Mouse (Mus musculus): ENCODE measurements around the gene Tnfrsf12a.

Gene Tnfrsf12a

DNA sequence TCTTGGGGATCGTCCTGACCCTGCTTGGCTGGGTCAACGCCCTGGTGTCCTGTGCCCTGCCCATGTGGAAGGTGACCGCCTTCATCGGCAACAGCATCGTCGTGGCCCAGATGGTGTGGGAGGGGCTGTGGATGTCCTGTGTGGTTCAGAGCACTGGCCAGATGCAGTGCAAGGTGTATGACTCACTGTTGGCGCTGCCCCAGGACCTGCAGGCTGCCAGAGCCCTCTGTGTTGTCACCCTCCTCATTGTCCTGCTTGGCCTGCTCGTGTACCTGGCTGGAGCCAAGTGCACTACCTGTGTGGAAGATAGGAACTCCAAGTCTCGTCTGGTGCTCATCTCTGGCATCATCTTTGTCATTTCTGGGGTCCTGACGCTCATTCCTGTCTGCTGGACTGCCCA lies 3.8 kb upstream of the Tnfrsf12a start:
- DNase-seq (ENCODE audit: low read depth): no peak

DNA sequence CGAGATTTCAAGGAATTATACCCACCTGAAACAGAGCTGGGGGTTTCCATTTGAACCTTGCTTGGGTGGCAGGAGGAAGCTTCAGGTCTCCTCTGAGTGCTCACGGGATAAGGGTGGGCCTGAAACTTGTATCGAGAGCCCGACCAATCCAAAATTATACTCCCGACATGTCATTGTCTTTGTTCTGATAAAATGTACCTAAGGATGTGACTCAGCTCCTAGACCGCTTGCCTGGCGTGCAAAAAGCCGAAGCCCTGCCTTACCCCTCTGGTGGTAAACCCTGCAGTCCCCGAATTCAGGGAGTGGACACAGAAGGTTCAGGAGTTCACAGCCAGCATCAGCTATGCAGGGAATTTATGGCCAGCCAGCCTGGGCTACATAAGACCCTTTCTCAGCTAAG lies 3.1 kb upstream of the Tnfrsf12a start:
- DNase-seq (ENCODE audit: low read depth): no peak

DNA sequence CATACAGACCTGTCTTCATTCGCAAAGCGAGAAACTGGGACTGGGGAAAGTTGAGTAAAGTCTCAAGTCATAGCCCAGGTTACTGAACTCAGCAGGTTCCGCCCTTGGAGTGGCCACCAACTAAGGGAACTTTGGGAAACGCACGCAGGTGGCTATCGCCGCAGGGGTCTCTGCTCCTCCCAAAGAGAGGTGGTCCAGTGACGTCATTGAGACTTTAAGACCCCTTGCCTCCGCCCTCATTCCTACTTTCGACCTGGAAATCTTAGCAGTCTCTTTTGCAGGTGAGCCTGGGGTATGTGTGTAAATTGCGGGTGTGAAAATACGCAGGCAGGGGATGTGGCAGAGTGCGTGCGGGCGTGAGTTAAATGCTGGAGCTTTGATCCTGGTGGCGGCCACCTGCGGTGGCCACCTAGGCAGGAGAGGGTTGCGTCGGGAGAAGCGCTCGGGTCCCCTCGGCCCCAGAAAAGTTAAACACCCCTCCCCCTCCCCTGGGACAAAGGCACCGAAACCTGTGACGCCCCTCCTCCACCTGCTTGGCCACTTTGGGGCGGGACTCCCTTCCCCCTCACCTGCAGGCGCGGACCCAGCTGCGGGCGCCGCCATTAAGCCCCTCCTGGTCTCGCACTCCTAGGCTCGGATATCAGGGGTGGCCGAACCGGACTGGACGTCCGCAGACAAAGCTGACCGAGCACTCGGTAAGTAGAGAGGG lies 2.0 kb upstream of the Tnfrsf12a start, which contains the start of gene Cldn6:
Gene Cldn6 (plus strand): TSS at position 123 of the 709 bp plus-strand sequence.
- no peak for DNase-seq (ENCODE audit: low read depth)

DNA sequence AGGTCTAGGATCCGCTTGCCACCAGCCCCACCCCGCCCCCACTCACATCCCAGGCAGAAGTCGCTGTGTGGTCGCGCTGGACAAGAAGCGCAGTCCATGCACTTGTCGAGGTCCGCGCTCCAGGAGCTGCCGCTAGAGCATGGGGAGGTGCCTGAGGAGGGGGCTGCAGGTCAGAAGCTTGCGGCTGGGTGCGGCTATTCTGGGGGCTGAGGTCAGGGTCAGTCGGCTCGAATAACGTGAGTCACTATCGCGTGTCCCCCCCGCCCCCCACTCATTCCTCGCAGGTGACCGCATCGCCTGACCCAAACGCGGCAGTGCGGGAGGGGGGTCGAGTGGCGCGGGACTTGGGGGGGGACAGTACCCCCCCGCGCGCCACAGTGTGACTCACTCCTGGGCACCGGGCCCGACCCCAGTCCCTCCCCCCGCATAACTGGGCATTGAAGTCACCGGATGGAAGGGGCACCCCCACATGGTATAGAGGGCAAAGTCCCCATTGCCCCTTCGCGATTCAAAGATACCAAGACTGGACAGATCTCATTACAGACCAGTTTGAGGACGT lies 716 bp downstream of the Tnfrsf12a start:
- no peak for DNase-seq (ENCODE audit: low read depth)

DNA sequence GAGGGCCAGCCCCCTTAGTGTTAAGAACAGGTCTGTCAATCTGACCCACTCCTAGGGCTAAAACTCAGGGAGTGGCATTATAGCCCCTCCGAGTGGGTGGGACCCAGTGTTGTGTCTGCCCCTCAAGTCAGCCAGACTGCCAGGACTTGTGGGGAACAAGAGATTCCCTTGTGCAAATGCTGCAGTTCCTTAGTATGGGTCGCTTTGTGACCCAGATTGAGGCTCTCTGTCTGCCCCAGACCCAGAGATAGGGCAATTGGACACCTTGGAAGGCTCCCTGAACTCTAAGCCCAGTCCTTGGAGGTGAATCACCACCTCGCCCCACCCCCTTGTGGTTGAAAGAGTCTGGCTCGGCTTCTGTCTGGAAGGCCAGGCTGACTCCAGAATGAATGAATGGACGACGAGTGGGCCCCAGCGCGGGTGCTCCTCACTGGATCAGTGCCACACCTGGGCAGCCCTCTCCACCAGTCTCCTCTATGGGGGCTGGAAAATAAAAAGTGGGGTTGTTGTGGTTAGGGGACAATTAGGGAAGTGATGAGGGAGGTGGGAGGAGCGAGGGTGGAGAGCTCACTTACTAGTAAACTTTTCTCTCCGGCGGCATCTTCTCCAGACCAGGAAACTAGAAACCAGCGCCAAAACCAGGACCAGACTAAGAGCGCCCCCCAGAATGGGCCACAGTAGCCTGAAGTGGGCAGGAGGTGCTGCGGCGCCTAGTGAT lies 1.5 kb downstream of the Tnfrsf12a start:
- peak; percentile 75 for DNase-seq (ENCODE audit: low read depth)

DNA sequence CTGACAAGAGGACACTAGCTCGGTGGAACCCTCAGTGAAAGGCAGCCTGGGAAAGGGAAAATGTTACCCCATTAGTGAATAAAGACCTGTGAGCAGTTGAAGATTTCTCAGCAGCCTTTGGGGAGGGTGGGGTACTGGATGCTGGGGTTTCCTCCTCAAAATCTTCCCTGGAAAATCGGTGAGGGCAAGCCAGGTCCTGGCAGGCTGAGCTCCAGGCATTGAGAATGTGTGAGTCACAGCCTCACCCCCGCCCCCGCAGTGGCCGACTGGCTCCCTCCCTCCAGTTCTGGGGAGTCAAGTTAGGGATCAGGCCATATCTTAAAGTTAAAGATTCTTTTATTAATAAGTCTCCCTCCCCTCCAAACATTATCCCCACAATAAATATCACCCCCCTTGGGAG lies 2.1 kb downstream of the Tnfrsf12a start:
- DNase-seq (ENCODE audit: low read depth): no peak

DNA sequence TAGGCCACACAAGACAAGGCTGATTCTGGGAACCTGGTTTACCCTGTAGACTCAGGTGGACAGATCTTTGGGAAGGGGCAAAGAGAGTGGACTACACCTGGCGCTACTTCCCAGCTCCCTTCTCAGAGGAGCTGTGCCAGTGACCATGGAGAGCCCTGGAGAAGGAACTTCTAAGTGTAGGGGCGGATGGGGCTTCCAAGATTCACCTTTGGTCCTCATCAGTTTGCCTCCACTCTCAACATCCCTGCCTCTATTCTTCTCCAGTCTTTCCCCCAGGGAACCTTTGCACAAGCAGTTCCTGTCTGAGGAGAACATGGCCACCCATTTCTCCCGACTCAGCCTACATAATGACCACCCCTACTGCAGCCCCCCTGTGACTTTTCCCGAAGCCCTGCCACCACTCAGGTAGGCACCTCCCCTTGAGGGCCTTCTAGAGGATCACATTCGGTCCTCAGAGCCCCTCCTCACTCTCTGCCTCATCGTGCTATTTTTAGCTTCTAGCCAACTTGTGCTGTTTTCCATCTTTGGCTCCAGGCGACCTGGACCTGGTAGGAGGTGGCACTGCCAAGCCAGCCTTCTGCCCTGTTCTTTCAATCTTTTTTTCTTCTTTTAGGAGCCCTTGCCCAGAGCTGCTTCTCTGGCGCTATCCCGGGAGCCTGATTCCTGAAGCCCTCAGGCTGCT lies 2.9 kb downstream of the Tnfrsf12a start:
- DNase-seq (ENCODE audit: low read depth): no peak

DNA sequence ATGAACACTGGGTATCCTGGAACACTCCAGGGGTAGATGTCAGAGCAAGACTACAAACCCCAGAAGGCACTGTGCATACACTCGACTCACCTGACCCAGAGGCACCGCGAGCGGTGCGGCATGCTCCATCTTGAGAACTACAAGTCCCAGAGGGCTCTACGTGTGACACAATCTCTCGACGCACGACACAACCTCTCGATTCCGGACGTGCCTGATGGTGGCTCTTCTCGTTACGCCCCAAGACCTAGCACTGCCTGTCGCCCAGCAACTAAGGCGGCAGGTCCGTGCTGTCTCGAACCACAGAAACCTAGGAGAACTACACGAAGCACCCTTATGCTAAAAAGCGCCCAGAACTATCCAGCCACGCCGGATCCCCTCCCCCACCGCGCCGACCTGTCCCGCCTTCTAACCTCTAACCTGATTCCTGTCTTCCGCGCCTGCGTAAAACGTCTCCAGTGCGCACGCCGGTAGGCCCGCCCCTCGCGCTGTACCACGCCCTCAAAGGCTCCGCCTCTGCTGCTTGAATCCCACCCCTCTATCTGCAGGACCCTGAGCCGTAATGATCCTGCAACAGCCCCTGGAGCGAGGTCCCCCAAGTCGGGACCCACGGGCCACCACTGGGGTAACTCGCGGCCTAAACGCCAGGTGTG lies 3.7 kb downstream of the Tnfrsf12a start, which contains the start of the genes Hcfc1r1 and Thoc6:
Gene Hcfc1r1 (plus strand): TSS at position 173 of the 650 bp plus-strand sequence.
Gene Thoc6 (minus strand): TSS at position 459 of the 650 bp plus-strand sequence.
- peak; percentile 85 for DNase-seq (ENCODE audit: low read depth)

DNA sequence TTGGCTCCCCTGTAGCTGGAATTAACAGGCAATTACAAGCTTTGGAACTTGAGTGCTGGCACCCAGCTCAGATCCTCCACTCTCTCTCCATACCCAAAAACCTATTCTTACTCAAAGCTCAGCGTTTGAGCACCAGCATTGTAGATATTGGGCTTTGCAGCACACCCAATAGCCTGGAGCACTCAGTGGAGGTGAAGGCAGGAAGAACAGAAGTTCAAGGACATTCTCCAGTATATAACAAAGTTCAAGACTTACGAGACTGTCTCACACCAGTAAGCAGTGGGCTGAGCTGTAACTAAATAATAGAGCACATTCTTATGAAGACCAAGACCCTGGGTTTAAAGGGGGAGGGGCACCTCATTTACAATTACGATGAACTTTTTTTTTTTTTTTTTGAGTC lies 4.5 kb downstream of the Tnfrsf12a start:
- no peak for DNase-seq (ENCODE audit: low read depth)

DNA sequence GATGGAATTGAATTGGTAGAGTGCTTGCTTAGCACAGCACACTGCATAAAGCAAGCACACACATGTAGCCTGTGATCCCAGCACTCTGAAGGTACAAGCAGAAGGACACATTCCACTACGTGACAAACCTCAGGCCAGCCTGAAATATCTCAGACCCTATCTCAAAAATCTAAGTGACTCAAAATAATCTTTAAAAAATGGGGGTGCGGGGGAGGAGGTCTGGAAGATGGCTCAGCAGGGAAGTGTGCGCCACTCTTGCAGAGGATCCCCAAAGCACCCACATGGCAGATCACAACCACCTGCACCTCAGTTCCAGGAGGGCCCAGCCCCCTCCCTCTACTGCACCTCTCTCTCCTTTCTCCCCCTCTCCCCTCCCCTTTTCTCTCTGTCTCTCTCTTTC lies 5.7 kb downstream of the Tnfrsf12a start:
- no peak for DNase-seq (ENCODE audit: low read depth)

DNA sequence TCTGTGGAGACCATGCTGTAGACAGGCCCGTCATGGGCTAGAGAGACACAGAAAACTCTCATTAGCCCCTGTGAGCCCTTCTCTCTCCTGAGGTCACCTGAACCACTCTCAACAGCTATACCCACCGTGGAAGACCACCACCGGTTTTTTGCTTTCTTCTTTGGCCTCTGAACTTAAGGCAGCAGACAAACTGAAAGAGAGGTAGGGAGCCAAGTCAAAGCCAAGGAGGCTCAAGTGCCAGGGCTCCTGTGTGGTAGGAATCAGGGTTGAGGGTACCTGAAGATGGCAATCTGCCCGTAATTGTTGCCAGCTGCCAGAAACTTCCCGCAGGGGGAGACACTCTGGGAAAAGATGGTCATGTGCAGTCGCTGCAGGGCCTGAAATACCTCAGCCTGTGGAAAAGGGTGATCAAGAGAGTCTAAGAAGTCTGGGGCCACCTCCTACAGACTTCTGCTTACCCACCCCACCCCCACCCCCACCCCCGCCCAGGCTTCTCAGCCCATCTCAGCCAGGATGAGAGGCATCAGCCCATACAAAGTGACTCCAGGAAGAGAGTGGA lies 6.7 kb downstream of the Tnfrsf12a start:
- DNase-seq (ENCODE audit: low read depth): no peak

DNA sequence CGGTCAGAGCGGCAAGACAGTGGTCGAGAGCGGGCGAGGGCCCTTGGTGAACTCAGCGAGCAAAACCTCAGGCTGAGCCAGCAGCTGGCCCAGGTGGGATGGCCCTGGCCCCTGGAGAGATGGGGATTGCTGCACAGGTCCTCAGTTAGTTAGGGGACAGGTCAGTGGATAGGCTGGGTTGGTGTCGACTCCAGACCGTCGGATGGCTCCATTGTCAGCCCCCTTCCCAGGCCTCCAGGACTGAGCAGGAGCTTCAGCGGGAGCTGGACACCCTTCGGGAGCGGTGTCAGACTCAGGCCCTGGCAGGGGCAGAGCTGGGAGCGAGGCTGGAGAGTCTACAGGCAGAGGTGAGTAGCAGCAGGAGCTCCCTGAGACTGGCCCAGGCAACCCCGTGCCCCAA lies 11.8 kb downstream of the Tnfrsf12a start:
- no peak for DNase-seq (ENCODE audit: low read depth)

DNA sequence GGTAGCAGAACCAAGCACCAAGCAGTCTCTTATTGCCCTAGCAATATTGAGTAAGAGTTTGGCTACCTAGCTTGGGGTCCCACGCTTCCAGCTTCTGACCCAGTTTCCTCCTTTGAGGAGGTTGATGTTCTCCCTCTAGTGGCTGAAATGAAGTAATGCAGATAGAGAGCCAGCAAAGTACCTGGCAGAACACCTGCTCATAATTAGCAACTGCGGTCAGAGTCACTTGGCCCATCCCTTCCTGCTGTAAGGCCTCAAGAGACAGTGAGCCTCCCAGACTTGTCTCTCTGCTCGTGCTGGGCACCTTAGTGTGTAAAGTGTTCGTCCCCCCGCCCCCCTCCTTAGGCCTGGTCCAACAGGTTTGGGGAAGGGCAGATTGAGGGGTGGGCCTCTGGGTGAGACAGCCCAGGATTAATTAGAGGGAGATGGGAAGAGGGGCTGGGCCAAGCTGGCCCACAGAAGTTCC lies 12.7 kb downstream of the Tnfrsf12a start:
- DNase-seq (ENCODE audit: low read depth): no peak

DNA sequence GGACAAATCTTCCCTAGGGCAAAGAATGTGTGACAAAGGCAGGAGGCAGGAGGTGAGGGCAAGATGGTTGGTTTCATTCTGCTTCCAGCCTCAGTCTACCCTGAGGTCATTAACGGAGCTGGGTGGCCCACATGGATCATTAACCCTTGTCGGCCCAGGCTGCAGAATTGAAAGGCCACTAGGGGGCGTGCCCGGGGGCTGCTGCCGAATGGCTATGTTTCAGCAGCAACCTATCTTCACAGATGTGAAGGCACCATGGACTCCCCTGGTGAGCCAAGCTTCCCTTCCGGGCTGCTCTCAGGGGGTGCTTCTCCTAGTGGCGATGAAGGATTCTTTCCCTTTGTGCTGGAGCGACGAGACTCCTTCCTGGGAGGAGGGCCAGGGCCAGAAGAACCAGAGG lies 15.7 kb downstream of the Tnfrsf12a start:
- DNase-seq (ENCODE audit: low read depth): no peak

DNA sequence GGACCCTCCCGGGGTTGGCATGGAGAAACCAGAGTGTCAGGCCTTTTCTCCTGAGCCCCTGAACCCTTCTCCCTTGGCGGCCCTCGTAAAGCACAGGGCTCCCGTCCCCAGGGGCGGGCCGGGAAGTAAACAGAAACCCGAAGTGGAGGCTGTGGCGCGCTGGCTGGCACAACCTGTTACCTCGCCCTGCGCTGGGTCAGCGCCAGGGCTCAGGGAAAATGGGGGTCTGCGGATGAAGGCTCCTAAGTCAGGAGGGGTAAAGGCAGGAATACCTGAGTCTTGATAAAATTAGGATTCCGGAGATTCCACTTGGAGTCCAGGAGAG lies 16.4 kb downstream of the Tnfrsf12a start:
- DNase-seq (ENCODE audit: low read depth): no peak

DNA sequence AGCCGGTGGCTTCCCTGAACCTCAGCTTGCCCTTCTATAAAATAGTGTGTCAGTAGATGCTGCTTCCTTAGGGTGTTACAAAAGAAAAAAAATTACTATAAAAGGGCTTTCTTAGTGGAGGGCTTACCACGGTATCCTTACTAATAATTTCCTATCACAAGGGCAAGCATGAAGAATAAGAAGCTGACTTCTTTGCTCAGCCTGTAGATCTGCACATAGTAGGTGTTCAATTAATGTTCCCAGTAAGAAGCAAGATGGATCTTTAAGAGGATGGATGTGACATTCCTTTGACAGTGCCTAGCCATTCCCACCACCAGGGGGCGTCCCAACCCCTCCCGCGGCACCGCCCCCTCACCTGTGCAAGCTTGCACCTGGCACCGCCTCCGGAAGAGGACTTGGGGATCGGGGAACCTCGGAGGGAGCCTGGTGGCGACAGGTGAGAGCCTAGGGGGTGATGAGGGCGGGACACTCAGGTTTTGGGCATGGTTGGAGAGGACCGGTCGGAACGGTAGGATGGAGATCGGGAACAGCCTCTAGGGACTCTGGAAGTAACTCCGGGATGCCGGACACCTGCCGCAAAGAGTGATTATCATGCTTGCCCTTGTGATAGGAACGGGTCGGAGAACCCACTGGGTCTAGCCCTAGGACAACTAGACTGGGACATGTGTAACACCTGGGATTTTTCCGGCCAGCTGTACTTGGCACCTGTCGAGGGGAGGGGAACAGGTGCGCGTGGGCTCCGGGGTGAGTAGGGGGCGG lies 17.0 kb downstream of the Tnfrsf12a start, which contains the start of gene Bicdl2:
Gene Bicdl2 (plus strand): TSS at position 390 of the 759 bp plus-strand sequence.
- DNase-seq (ENCODE audit: low read depth): no peak

DNA sequence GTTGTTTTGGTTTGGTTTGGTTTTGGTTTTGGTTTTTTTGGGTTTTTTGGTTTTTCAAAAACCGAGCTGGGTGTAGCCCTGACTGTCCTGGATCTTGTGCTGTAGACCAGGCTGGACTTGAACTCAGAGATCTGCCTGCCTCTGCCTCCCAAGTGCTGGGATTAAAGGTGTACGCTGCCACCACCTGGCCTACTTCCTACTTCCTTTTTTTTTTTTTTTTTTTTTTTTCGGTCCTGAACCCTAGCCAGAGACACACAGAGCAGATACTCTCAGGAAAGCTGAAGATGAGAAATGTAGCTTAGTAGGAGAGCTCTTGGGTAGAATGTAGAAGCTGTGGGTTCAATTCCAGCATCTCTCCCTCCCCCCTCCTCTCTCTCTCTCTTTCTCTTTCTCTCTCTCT lies 18.8 kb downstream of the Tnfrsf12a start:
- DNase-seq (ENCODE audit: low read depth): no peak

DNA sequence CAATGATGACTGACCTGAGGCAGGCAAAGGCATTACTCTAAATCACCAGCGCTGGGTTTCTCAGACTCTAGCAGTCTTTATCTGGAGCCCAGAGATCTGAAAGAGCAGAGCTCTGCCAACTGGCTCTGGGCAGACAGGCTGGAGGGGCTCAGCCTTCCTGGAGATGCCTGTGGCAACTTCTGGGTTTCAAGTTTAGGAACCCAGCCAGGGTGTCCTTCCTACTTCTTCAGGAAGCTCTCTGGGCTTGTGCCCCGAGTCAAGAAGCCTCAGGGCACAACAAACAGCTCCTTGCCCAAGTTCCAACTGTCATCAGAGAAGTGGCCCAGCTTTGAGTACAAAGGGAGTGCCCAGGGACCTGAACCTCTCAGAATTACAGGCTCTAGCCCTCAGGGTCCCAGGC lies 22.9 kb downstream of the Tnfrsf12a start:
- DNase-seq (ENCODE audit: low read depth): no peak

DNA sequence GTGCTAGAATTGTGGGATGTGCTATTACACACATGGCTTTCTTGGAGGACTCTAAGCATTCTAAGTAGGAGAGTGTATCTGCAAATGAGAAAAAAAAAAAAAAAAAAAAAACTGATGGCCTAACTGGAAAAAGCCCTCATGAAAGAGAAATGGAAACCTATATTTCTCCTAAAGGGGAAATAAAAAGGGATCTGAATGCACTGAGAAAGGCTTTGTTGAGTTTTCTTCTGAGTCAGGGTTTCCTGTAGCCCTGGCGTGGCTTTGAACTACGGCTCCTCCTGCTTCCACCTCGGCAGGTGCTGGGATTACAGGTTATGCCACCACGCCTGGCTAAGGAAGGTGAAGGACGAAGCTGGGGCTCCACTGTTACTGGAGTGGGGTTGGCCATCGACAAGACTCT lies 23.3 kb downstream of the Tnfrsf12a start:
- no peak for DNase-seq (ENCODE audit: low read depth)

DNA sequence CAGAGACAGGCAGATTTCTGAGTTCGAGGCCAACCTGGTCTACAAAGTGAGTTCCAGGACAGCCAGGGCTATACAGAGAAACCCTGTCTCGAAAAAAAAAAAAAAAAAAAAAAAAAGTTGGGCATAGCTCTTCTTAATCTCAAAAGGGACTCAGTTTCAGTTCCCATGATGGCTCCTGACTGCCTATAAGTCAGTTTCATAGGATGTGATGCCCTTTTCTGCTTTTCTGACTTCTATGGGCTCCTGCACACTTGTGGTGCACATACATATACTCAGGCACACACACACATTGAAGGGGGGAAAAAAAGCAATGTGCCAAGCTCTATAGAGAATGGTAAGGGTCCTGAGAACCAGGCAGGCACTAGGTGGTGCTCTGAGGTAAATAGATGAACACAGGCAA lies 23.9 kb downstream of the Tnfrsf12a start:
- DNase-seq (ENCODE audit: low read depth): no peak

DNA sequence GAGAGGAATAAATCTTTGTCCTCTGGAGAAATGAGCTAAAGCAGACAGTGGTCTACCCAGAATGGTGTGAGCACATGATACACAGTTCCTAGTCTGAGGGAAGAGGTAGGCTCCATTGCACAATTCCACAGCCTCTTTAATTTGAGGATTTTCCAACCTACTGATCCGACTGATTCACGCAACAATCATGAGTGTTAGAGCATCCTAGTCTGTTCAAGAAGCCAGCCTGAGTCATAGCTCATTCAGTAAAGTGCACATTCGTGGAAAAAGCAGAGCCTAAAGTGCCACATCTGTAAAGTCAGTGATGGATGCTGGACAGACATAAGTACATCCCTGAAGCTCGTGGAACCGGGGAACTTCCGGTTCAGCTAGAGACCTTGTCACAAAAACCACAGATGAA lies 25.9 kb downstream of the Tnfrsf12a start:
- DNase-seq (ENCODE audit: low read depth): no peak

Measured in c-Kit-positive CD71-negative TER-119-negative erythroid progenitor cells, embryonic 14.5 days (primary cell).